Mouse (Mus musculus): ENCODE measurements at regions not wholly inside any gene's neighbourhood (a gene's known extent, or its start where the extent isn't known, plus 50 kb on each side); places are given as distances from the start of the nearest gene placed in this dataset.

DNA sequence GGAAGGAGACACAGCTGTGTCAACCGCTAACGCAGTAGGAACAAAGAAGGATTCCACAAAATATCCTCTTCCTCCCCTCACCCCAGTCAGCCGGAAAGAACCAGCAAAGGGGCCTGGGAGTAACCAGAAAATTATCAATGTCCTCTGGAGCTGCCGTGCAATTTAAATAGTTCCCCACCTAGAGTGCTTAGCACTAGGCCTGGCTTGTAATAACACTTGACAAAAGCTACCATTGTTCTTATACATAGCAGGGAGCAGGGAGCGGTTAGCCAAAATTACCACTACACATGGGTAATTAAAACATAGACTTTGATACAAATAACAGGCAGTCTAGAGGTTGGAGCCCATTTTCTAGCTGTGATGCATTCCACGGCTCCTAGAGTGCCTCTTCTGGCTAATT is 62.7 kb upstream of the Nfe2l3 start:
- in situ Hi-C loops (cut with MboI, MseI): loop anchor here in 1 of 2 experiments (5.0 kb wide), 1 partner anchor 157 kb away; no protein-coding TSS in a partner anchor

DNA sequence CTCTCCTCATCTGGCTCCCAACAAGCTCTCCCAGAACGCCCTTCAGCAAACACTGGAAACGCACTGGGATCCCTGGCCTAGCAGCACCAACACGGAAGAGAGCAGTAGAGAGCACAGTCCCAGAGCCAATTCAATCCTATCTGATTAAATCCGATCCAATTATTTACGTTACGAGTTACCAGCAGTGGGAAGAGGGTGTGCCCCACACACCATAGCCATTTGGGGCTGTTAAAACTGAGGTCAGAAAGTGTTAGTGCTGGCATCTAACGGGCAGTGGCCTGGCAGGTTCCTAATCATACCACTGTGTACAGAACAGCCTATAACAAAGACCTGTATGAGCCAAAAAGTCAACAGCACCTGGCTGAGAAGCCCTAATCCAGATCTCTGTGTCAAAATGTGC is 60.1 kb upstream of the Nfe2l3 start:
- in situ Hi-C loops (cut with MboI, MseI): loop anchor here in 1 of 2 experiments (5.0 kb wide), 1 partner anchor 160 kb away; no protein-coding TSS in a partner anchor

GRCm38 (mm10) chr6:51378436-51378835 is 54.0 kb upstream of the Nfe2l3 start:
- in situ Hi-C loops (cut with MboI, MseI): no loop called here

GRCm38 (mm10) chr6:51379074-51379473 is 53.4 kb upstream of the Nfe2l3 start:
- in situ Hi-C loops (cut with MboI, MseI): no loop called here

GRCm38 (mm10) chr6:51379560-51380274 is 52.8 kb upstream of the Nfe2l3 start:
- in situ Hi-C loops (cut with MboI, MseI): loop anchor here in 1 of 2 experiments (5.0 kb wide), 2 partner anchors 102 to 198 kb away; no protein-coding TSS in a partner anchor

DNA sequence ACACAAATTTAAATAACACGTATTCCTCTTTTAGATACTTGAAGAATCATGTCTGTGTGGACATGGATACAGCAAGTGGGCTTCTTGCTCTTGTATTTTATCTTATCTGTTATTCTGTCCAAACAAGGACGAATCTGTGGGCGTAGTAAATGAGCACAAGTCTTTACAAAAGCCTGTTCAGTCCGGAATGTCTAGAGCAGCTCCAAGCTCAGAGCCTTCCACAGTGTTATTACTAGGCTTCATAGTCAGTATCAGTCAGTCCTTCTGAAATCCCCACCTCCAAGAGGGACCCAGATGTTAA is 52.2 kb upstream of the Nfe2l3 start:
- in situ Hi-C loops (cut with MboI, MseI): loop anchor here in 1 of 2 experiments (5.0 kb wide), 2 partner anchors 103 to 197 kb away; no protein-coding TSS in a partner anchor

- in situ Hi-C loops (cut with MboI, MseI): loop anchor here in 1 of 2 experiments (5.0 kb wide), 2 partner anchors 104 to 196 kb away; no protein-coding TSS in a partner anchor
These were observed 51.0 kb upstream of the Nfe2l3 start for GRCm38 (mm10) chr6:51381465-51381864.
